Mouse (Mus musculus): Measurements from ENCODE around the gene Ckap4. TPM values are rescaled to one million over a fixed set of nuclear protein-coding genes. Genes with fewer than 3 reads are reported as not detected.
A peak's percentile ranks its signal among the peaks of the same experiment; 100 is the strongest.

The Ckap4 gene
- polyA plus RNA-seq, 1 experiment from 2014 or later, result 91.5 TPM

GRCm38 (mm10) chr10:84544841-84545610 is 11.2 kb upstream of the Ckap4 start:
- Histone ChIP-seq H3K4me3 (no peak overlapping the region), H3K27ac (replicated peaks) (no peak overlapping the region), H3K27me3 (replicated peaks) (no peaks in the 10 kb centered on the region), H3K9me3 (no peaks in the 10 kb centered on the region), H3K4me2 (no peak overlapping the region), H3K9ac (no peak overlapping the region), H3K36me3 (no peaks in the 10 kb centered on the region), H3K4me1 (0 out of 2 replicates have a peak, but pooled peaks cover 3% of the 10 kb centered on the region)
- WGBS, result 51% methylated on average over 7 of the region's 7 CpGs
- ATAC-seq (ENCODE audit: extremely low read depth, insufficient number of reproducible peaks, low FRiP score, low TSS enrichment), result no peak

DNA sequence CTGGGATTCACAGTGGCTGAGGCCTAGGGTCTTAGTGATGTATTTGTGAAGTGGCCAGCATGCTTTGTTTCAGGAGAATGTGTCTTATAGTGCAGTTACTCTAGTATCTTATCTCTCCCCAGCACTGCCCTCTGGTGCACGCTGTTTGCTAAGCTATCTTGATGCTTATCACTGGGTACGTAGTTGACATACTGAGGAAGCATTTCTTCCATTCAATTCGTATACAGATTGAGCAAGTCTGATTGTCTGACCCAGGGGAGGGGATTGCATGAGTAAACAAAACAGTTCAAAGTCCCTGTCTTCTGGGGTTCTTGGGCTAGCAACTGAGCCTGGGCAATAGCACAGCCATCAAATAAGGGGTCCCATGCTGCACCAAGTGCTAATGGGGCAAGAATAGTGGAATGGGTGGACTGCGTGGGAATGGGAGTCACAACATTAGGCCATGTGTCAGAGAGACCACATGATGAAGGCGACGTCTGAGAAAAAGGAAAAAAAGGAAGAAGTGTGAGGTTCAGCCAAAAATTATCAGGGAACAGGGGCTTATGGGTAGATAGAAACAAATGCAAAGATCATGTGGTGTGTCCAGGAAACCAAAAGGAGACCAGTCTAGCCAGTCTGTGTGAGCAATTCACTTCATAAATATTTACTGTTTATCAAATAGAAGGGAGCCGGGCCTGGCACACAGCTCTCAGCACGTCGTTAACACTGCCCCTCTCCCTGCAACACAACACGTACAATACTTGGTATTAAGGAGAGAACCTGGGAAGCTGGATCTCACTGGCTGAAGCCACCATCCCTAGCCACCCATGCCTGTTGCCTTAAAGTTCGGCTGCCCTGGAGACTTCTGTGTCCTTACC is 9.2 kb upstream of the Ckap4 start:
- no peak overlapping the region for H3K4me2 ChIP-seq
- H3K36me3 ChIP-seq, result no peaks in the 10 kb centered on the region
- H3K27ac ChIP-seq (replicated peaks), result no peak overlapping the region
- 59% methylated on average over 11 of the region's 11 CpGs for WGBS
- no peaks in the 10 kb centered on the region for H3K9me3 ChIP-seq
- 0 out of 2 replicates have a peak, but pooled peaks cover 3% of the 10 kb centered on the region for H3K4me1 ChIP-seq
- H3K9ac ChIP-seq, result no peak overlapping the region
- no peaks in the 10 kb centered on the region for H3K27me3 ChIP-seq (replicated peaks)
- no peak overlapping the region for H3K4me3 ChIP-seq
- ATAC-seq (ENCODE audit: extremely low read depth, insufficient number of reproducible peaks, low FRiP score, low TSS enrichment), result no peak

- peaks cover 17% of the 10 kb centered on the region for H3K4me1 ChIP-seq
- ATAC-seq (ENCODE audit: extremely low read depth, insufficient number of reproducible peaks, low FRiP score, low TSS enrichment), result no peak
- H3K27ac ChIP-seq (replicated peaks), result no peak overlapping the region
- no peak overlapping the region for H3K4me3 ChIP-seq
- WGBS, result 84% methylated on average over 6 of the region's 6 CpGs
- H3K36me3 ChIP-seq, result no peaks in the 10 kb centered on the region
- H3K27me3 ChIP-seq (replicated peaks), result no peaks in the 10 kb centered on the region
- no peaks in the 10 kb centered on the region for H3K9me3 ChIP-seq
- no peak overlapping the region for H3K9ac ChIP-seq
- no peak overlapping the region for H3K4me2 ChIP-seq
Measured at GRCm38 (mm10) chr10:84539651-84540050, 5.8 kb upstream of the Ckap4 start.

DNA sequence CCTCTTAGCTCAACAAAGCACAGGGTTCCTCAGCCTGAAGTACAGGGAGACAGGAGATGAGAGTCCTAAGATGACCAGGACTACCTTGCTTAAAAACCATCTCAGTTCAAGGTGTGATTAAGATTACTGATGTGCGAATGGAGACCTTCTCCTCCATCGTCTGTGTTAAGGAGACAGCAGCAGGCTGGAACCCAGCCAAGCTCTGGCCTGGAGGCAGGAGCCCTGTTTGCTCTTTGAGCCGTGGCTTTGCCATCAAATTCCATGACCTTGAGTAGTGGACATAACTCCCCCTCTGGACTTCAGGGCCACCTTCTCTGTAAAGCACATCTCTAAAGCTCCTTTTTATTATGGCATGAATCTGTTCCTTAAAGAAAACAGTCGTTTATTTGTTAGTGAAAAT is 2.0 kb upstream of the Ckap4 start:
- Histone ChIP-seq H3K36me3 (peaks cover 10% of the 10 kb centered on the region), H3K9me3 (no peaks in the 10 kb centered on the region), H3K9ac (peak overlapping the region; percentile 24; the same call in 1 of the 2 replicates), H3K4me3 (no peak overlapping the region), H3K27ac (replicated peaks) (0 out of 2 replicates have a peak overlapping the region, but pooled peaks have one; percentile 32), H3K27me3 (replicated peaks) (no peaks in the 10 kb centered on the region), H3K4me1 (peaks cover 40% of the 10 kb centered on the region), H3K4me2 (no peak overlapping the region)
- no peak for ATAC-seq (ENCODE audit: extremely low read depth, insufficient number of reproducible peaks, low FRiP score, low TSS enrichment)
- 25% methylated on average over 4 of the region's 4 CpGs for WGBS

- H3K9me3 ChIP-seq, result no peaks in the 10 kb centered on the region
- no peak overlapping the region for H3K4me3 ChIP-seq
- 0 out of 2 replicates have a peak overlapping the region, but pooled peaks have one; percentile 32 for H3K27ac ChIP-seq (replicated peaks)
- peaks cover 44% of the 10 kb centered on the region for H3K4me1 ChIP-seq
- 80% methylated on average over 5 of the region's 5 CpGs for WGBS
- peak overlapping the region; percentile 24; the same call in 1 of the 2 replicates for H3K9ac ChIP-seq
- no peak overlapping the region for H3K4me2 ChIP-seq
- peaks cover 11% of the 10 kb centered on the region for H3K36me3 ChIP-seq
- no peaks in the 10 kb centered on the region for H3K27me3 ChIP-seq (replicated peaks)
- no peak for ATAC-seq (ENCODE audit: extremely low read depth, insufficient number of reproducible peaks, low FRiP score, low TSS enrichment)
Measured at GRCm38 (mm10) chr10:84535458-84535857, 1.6 kb upstream of the Ckap4 start.

DNA sequence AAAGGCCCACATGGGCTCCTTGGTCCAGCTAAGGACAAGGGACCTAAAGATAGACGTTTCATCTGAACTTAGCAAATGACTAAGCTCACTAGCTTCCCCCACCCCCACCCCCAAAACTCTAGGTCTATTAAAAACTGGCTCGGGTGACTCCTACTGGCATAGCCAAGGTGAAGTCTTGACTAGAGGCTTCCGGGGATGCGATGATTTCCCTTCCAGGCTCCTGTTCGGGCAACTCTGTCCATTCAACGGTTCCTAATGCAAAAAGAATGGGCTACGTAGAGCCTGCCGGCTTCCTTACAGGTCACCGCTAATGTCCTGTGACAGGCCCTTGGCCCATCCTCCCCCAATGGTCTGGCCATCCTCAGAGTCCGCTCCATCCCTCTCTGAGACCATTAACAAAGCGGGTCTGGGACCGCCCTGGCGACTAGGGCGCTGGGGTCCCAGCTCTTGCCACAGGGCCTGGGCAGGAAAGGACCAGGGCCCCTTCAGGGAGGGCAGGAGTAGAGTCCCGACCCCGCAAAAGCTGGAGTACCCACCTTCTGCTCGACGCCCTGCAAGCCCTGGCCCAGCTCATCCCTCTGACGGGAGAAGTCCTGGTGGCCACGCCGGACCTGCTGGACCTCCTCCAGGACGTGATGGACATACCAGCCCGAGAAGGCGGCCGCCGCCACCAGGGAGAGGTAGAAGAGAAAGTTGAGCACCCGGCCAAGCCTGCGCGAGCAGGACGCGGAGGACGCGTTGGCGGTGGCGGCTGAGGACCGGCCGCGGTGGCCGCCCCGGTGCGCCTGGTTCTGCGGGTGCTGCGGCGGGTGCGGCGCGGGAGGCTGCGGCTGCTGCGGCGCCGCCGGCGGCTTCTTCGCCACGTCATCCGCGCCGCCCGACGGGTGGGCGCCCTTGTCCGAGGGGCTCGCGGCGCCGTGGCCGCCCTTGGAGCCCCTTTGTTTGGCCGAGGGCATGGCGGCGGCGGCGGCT is 665 bp downstream of the Ckap4 start:
- Histone ChIP-seq H3K9ac (peak overlapping the region; percentile 99), H3K4me1 (peaks cover 62% of the 10 kb centered on the region), H3K4me2 (peak overlapping the region; percentile 73), H3K9me3 (no peaks in the 10 kb centered on the region), H3K4me3 (peak overlapping the region; percentile 99), H3K27ac (replicated peaks) (peak overlapping the region; percentile 96), H3K27me3 (replicated peaks) (no peaks in the 10 kb centered on the region), H3K36me3 (peaks cover 30% of the 10 kb centered on the region)
- no peak for ATAC-seq (ENCODE audit: extremely low read depth, insufficient number of reproducible peaks, low FRiP score, low TSS enrichment)
- under 1% methylated on average over 72 of the region's 72 CpGs for WGBS

GRCm38 (mm10) chr10:84532191-84532889 is 1.5 kb downstream of the Ckap4 start:
- peaks cover 62% of the 10 kb centered on the region for H3K4me1 ChIP-seq

GRCm38 (mm10) chr10:84531576-84531975 is 2.3 kb downstream of the Ckap4 start:
- no peak for ATAC-seq (ENCODE audit: extremely low read depth, insufficient number of reproducible peaks, low FRiP score, low TSS enrichment)
- H3K9ac ChIP-seq, result peak overlapping the region; percentile 99
- H3K4me2 ChIP-seq, result peak overlapping the region; percentile 73
- H3K27me3 ChIP-seq (replicated peaks), result no peaks in the 10 kb centered on the region
- H3K27ac ChIP-seq (replicated peaks), result peak overlapping the region; percentile 96
- peaks cover 46% of the 10 kb centered on the region for H3K36me3 ChIP-seq
- H3K4me1 ChIP-seq, result peaks cover 62% of the 10 kb centered on the region
- peak overlapping the region; percentile 99 for H3K4me3 ChIP-seq
- no peaks in the 10 kb centered on the region for H3K9me3 ChIP-seq
- 80% methylated on average over 4 of the region's 4 CpGs for WGBS

More at GRCm38 (mm10) chr10:84532191-84532889, 1.5 kb downstream of the Ckap4 start:
- Histone ChIP-seq H3K9ac (peak overlapping the region; percentile 99), H3K27ac (replicated peaks) (peak overlapping the region; percentile 96), H3K4me3 (peak overlapping the region; percentile 99), H3K4me2 (peak overlapping the region; percentile 73), H3K9me3 (no peaks in the 10 kb centered on the region), H3K36me3 (peaks cover 38% of the 10 kb centered on the region), H3K27me3 (replicated peaks) (no peaks in the 10 kb centered on the region)
- no peak for ATAC-seq (ENCODE audit: extremely low read depth, insufficient number of reproducible peaks, low FRiP score, low TSS enrichment)
- 54% methylated on average over 16 of the region's 16 CpGs for whole genome bisulfite sequencing

- Histone ChIP-seq H3K27me3 (replicated peaks) (no peaks in the 10 kb centered on the region), H3K4me3 (peak overlapping the region; percentile 99), H3K9ac (peak overlapping the region; percentile 99), H3K27ac (replicated peaks) (peak overlapping the region; percentile 96), H3K4me2 (peak overlapping the region; percentile 73), H3K9me3 (no peaks in the 10 kb centered on the region), H3K36me3 (peaks cover 58% of the 10 kb centered on the region), H3K4me1 (peaks cover 51% of the 10 kb centered on the region)
- WGBS, result 41% methylated on average over 8 of the region's 8 CpGs
- no peak for ATAC-seq (ENCODE audit: extremely low read depth, insufficient number of reproducible peaks, low FRiP score, low TSS enrichment)
Measured at GRCm38 (mm10) chr10:84530388-84530787, 3.5 kb downstream of the Ckap4 start.

GRCm38 (mm10) chr10:84527631-84528030 is 6.2 kb downstream of the Ckap4 start:
- Histone ChIP-seq H3K4me2 (no peak overlapping the region), H3K36me3 (peaks cover 78% of the 10 kb centered on the region), H3K9me3 (no peaks in the 10 kb centered on the region), H3K4me3 (no peak overlapping the region), H3K4me1 (peaks cover 40% of the 10 kb centered on the region), H3K27ac (replicated peaks) (no peak overlapping the region), H3K9ac (no peak overlapping the region), H3K27me3 (replicated peaks) (no peaks in the 10 kb centered on the region)
- no peak for ATAC-seq (ENCODE audit: extremely low read depth, insufficient number of reproducible peaks, low FRiP score, low TSS enrichment)
- WGBS, result 78% methylated on average over 12 of the region's 12 CpGs
